Mouse (Mus musculus) telencephalon, adult 2 months (tissue): ENCODE measurements at regions not wholly inside any gene's neighbourhood (a gene's known extent, or its start where the extent isn't known, plus 50 kb on each side); places are given as distances from the start of the nearest gene placed in this dataset.
"Not testable (repeated sequence)": the region's sequence is repeated elsewhere in the genome, so short reads cannot be mapped to it uniquely, and the experiment has no call there.

Experiments
- DNase-seq: peaks from one replicate; pipeline ENCODE4 v3.0.0-alpha.2; 2011; ENCODE audit warnings: low read depth, low spot score

DNA sequence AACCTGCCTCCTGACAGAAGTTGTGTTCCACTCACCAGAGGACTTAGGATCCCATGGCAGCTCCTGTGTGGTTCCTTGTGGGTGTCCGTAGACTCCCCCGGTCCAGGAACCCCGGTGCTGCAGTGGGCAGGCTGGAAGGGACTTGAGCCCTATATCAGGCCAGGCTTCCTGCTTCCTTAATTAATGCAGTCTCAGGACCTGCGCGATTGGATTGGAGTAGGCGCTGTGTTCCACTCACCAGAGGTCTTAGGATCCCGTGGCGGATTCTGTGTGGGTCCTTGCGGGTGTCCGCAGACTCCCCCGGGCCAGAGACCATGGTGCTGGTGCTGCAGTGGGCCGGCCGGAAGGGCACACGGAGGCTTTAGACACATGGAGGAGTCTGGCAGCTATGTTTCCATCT is 288.7 kb downstream of the Fut8 start:
- not testable (repeated sequence) for DNase-seq

DNA sequence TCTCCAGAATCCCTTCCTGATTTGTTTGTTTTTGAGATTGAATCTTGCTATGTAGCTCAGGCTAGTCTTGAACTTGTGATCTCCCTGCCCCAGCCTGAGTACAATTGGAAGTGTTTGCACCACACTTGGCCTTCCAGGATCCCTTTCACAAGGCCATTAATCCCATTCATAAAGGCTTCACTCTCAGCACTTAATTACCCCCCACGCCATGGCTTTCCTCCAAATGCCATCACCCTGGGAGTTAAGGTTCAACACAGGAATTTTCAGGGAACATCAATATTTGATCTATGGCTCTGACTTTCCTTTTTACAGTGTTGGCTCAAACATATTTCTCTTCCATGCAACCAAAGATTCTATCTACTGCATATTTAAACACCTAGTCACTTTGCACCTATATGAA is 289.6 kb downstream of the Fut8 start:
- no peak for DNase-seq

DNA sequence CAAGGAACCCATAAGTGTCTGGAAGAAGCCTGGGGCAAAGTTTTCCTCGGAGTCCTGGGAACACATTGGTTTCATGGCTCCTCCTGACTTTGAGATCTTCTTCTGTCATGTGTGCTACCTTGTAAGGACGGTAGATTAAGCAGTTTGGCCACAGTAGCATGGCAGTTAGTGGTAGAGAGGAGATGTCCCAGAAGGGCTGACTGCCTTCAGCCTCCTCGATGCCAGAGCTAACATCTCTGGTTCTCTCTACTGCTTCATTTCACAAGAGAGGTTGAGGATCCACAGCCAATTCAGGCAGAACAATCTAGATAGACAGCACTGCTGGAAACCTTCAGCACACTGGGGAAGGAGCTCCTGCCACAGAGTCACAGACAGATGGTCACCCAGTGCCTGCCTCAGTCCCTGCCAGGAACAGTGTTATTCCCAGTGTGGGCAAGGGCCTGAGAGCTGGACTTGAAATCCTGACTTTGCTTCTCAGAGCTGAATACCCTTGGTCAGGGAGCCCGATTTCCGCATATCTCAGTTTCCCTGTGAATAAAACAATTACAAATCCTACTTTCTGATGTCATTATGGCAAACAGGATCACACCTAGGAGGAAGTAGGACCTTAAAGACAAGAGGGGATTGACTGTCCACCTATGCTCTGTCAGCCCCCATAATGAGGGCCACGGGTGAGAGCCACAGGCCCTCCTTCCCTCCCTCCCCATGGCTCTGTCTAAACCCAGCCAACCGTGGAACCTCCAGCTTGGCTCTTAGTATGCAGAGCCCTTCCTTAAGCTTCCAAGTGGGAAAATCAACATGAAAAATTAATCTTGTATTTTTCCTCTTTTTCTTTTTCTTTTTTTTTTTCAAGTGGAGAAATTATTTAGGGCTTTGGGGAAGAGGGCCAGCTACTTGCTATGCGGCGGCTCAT is 290.3 kb downstream of the Fut8 start:
- DNase-seq = no peak

DNA sequence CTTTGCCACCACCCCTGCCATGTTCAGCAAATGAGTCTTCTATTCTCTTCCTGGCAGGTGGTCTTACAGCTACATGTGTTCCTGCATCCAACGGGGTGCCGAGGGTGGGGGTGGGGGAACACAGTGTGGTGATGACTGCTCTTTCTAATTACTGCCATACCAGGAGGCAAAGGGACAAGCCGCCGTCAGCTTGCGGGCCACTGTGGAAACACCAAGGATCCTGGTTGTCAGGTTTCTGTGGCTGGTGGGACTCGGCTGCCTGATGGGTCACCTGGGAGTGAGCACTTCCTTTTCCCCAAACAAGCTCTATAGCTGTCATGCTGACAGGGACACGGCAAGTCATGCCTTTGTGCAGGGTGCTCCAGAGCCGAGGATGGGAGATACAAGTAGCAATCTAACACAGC is 290.9 kb downstream of the Fut8 start:
- DNase-seq = no peak

DNA sequence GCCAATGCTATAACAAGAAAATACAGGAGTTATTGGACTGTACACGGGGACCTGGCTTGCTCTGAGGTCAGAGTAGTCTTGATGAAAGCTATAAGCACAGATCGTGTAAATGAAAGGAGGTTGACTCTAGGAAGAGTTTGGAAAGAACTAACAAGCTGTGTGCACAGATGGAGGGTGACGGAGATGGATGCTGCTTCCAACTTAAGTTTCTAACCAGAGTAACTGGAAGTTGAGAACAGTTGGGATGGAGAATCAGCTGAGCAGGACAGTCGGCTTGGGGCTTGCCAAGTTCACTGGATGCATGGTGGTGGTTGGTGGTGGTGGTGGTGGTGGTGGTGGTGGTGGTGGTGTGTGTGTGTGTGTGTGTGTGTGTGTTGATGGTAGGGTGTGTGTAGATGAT is 291.5 kb downstream of the Fut8 start:
- DNase-seq = no peak

DNA sequence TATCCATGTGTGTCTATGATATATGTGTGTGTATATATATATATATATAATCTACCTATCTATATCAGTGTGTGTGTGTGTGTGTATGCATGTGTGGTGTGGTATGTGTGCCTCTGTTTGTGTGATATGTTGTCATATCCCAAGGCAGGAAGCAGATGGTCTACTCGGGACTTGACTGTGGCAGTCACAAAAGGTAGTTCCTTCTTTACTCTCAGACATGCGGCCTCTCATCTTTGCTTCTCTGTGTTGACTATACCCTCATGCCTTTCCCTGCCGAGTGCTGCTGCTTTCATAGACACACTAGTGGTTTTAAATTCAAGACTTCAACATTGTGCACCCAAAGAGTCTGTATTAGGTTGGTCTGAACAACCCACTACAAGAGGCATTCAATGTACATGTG is 292.0 kb downstream of the Fut8 start:
- DNase-seq = no peak

DNA sequence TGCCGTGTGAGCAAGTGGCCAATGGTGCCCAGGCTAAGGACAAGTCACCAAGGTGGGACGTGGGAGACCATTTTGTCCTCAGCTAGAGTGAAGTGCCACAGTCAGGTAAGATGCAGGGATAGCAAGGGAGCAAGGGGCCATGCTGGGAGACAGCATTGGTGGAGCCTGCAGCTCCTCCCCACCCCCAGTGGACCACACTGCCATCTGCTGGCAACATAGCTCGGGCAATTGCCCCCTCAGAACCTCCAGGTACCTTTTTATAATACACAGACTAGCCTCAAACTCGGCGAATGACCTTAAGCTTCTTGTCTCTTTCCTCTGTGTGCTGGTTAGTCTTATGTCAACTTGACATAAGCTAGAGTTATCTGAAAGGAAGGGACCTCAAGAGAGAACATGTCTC is 293.4 kb downstream of the Fut8 start:
- DNase-seq = no peak

DNA sequence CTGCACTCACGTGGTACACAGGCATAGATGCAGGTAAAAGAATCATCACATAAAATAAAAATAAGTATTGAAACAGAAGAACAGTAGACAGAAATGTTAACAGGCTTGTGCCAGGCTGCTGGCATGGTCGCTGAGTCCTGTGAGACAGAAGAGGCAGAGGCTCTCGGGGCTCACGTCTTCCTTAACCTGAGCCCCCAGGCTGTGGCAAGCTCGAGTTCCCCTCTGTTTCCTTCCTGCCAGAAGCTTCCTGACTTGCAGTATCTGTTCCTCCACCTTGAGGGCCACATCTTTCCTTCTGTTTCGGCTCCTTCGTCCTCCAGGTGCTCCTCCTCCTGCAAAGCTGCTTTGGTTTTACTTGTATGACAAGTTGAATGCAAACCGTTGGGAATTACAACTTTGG is 294.6 kb downstream of the Fut8 start:
- no peak for DNase-seq

DNA sequence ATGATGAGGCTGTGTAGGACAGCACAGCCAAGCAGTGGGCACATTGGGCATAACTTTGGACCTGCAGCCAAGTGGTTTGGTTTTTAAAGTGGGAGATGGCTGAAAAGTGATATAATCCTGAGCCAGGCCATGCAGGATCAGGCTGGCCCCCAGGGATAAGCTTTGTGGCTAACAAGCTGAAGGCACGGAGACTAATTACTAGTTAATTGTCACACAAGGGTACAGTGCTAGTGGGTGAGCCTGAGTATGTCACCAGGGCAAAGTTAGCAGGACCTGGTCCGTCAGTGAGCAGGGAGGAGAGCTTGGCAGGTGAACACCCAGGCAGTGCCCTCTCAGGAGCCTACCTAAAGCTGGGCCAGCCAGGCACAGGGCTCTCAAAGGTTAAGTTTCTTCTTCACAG is 295.7 kb downstream of the Fut8 start:
- DNase-seq = no peak

DNA sequence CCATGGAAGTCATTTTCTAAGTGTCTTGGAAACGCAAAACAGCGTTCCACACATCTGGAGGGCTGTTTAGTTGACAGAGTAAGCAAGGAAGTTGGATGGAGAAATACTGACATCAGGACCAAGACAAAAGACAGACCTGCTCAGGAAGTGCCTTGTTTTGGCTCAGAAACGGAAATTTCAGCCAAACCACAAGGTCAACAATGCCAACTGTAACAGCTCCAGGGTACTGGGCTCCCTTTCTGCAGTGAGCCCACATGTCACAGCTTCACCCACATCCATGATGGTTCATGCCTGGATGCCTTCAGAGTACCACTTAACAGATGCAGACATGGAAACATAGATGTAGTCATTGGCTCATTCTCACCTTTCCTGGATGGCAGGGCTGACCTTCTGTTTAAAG is 296.2 kb downstream of the Fut8 start:
- no peak for DNase-seq

DNA sequence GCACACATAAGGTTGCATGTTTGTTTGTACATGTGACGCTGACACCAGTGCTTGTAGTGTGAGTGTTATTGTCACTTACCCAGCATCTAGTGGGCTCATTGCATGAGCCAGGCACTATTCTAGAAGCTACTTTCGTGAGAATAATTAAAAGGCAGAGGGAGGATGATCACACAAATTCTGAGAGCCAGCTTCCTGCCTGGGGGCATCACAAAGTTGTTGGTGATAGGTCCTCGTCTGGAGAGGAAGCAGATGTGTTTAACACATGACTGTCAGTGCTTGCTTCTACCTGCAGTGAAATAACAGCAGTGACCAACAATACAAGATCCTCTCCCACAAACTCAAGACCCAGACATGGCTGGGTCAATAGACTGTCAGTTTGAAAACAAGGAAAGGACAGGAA is 297.2 kb downstream of the Fut8 start:
- DNase-seq = no peak

DNA sequence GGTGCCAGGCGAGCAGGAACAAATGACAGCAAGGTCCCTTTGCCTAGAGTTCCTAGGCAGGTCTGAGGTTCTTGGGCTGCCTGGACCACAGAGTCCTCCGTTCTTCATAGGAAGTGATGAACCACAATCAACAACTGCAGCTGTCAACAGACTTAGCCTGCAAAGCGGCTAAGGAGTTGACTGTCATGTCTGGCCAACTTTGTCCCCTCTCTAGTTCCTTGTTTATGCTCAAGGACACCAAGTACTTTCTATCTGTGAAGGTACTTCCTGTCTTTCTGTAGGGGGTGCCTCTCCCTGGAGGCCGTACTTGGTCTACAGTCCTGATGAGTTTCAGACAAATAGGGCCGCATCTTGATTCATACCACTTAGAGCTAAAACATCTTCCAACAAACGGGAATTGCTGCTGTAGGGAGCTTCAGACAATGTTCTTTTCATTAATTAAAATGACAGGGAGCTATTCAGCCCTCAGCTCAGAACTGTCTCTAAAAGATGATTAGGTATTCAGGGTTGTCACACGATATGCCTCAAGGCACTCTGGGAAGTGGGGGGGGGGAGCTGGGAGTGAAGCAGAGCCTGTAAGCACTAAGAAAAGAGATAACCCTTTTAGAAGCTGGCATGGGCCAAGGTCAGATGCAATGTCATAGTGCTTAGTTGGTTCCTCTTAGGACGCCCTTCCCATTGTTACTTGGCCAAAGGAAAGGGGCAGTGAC is 299.4 kb downstream of the Fut8 start:
- no peak for DNase-seq

DNA sequence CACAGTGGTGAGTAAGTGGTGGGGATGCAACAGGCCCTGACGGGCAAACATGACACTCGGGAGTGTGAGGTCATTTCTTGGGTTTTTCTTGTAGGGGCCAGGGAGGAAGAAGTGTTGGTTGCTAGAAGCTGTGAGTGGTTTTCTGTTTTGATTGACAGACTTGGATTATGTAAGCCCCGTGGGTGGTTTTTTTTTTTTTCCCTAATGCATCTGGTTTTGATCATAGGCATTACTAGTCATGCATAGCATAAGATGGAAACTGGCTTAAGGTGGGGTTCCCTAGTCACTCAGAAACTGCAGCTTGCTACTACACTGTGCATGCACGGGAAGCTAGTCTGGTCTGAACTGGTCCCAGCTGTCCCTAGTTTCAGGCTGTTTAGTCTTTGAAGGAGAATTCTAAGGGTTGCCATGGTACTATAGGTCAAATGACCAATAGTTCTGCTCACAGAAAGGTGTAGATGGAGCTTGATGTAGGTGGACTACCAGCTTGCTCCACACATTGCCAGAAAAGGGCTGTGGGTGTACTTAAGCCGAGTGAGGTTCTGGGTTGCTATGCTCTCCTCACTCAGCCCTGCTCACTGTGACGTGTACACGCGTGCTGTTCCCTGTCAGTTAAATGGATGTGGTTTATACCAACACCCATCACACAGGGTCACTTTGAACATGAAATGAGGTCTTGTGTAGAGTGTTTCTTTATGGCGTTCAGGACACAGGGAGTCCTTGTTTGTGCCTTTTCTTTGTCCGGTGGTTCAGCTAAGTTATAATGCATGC is 301.9 kb downstream of the Fut8 start:
- no peak for DNase-seq

DNA sequence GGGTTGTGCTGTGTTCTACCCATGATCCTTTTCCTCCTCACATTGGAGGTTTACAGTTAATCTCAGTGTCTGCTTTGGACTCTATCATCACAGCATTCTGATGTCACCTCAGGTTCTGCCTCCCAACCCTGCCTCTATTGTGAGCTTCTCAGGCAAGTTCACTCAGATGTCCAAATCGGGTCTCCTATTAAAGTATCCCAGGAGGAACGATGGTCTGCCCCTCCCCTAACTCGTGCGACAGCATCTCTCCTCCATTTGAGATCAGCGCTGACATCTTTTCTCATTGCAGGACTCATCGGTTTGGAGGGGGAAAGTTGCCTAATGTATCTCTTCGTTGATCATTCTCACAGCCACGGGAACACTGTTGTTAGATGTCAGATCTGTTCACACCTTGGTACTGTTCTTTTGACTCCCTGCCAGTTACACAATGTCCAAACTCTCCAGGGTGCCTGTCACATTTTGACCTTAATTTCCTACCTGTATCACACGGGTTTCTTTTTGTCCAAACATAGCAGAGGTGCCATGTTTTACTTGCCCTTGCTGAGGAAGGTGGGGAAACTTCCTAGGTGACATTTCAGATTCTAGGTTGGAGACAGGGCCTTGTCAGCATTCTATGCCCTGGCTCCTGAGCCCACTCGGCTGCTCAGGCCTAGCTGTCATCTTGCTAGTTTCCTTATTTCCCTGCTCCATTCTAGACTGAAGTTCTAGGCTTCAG is 303.3 kb downstream of the Fut8 start:
- DNase-seq = no peak

DNA sequence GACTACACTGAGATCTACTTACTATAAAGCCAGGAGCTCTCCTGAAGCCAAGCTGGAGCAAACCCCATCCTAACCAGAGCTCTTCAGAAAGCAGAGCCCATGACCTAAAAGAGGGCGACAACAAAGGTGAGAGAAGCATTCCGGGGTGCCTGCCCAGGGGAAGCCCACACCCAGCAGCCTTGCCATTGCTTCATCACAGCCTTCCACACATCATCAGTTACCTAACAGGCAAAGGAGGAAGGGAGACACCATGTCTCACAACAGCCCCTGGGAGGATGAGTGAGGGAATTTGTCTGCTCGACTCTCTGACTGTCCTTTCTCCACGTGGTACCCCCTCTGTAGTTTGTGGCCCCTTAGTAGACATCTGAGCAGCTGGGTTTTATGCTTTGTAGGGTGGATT is 303.9 kb downstream of the Fut8 start:
- no peak for DNase-seq

DNA sequence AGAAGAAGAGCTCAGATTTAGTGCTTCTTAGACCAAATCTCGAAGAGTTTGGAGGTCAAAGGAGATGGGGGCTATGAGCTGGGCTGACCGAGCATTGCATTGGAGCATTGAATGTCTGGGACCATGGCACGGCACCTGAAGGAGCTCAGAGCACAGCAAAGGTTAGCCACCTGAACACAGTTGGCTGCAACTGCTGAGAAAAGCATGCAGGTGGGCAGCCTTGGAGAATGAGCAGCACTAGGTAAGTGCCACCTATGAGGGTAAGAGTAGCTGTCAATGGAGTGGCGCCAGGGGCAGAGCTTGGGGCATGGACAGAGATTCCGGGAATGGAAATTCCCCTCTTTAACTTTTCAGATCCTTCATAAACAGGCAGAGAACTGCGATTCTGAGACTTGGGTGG is 305.7 kb downstream of the Fut8 start:
- no peak for DNase-seq

DNA sequence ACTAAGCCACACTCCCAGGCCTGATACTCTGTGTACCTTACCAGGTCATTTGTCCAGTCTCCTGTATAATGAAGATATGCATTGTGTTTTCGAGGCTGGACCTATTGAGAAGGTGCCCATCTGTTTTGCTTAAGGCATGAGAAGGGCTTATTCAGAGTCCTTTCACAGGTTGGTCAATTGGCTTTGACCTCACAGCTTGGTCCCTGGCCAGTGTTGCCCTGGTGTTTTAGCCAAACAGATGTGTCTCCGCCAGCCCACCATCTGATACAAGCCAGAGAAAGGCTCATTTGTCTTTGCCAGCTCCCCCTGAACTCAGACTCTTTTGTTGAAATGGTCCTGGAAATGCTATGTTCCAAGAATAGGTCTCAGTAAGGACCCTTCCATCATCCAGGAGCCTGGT is 308.2 kb downstream of the Fut8 start:
- no peak for DNase-seq

DNA sequence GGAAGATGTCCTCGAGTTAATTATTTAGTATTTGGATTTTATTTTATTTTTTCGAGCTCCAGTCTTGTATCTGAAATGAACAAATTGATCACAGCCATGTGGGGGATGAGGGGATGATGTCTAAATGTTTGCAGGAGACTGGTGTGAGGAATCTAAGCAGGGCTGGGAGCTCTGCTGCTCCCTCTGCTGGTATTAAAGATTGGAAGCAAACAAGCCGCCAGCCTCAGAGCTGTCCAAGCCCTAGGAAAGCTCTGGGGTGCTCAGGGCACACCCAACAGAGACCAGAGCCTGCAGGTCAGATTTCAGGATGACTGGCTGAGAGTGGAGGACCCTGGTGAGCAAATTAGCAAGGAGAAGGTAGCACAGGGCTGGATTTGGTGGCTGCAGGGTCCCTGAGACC is 330.4 kb downstream of the Fut8 start:
- no peak for DNase-seq

DNA sequence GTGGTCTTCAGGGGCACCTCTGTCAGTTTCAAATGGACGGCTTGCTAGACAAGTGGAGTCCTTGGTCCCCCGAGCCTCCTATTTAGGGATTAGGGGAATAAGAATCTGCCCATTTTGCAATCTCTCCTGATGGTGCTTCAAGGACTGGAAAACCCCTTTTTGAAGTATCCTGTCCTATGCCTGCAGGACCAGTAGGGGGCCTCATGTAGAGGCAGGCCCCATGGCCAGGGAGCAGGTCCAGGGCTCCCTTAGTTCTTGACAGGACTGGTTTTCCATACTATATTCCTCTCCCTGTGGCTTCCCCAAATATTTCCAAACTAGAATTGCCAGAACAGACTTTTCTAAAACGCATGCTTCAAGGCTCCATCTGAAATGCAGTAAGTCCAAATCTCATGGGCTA is 332.6 kb downstream of the Fut8 start:
- DNase-seq = no peak

DNA sequence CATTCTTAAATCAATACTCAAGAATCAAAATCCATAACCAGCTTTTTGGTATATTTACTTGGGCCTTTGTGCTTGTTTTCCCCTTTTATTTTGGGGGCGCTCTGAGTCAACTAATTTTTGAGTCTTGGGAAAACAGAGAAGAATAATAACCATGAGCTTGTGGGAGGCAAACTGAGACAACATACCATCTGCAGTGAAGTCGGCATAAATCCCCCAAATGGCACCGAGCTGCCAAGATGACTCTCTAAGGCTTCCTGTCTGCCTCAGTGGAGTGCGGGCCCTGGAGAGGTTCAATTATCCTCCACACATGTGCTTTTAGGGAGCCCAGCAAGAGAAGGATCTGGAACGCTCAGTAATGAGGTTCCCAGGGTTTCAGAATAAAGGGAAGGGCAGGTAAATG is 333.1 kb downstream of the Fut8 start:
- DNase-seq = no peak

DNA sequence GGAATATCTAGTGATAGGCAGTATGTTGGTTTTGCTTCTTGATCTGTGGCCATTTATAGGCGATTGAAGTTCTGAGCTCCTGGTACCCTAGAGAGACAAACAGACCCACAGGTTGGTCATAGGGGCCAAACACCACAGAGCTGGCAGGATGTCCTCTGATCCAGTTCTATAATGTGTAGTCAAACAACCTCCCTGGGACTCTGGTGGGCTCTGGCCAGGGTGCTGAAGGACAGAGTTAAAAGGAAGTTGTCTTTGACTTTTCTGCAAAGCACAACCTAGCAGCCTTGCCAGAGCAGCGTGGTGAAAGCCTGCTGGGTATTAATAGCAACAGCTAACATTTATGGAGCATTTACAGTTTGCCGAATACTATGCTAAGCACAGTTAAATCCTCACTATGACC is 337.1 kb downstream of the Fut8 start:
- DNase-seq = no peak

DNA sequence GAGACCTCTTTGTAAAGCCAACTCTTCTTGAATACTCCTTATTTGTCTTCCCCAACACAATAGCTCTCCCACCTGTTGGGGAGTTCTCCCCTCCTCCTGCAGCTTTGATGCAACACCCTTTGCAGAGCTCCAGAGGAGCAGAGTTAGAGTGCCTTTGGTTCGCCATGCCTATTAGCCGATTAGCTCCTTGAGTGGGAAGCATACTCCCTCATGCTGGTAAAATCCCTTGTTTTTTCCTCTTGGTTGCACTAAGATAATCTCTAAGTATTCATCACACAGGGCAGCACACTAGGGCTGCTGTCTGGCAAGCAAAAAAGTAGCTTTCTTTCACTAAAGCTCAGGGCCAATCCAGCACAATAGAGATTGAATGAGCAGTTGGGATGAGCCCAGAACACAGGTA is 350.4 kb downstream of the Fut8 start:
- no peak for DNase-seq
